Comparison of ENCODE assay signal across 20 mouse cellular contexts in the genomic region with DNA sequence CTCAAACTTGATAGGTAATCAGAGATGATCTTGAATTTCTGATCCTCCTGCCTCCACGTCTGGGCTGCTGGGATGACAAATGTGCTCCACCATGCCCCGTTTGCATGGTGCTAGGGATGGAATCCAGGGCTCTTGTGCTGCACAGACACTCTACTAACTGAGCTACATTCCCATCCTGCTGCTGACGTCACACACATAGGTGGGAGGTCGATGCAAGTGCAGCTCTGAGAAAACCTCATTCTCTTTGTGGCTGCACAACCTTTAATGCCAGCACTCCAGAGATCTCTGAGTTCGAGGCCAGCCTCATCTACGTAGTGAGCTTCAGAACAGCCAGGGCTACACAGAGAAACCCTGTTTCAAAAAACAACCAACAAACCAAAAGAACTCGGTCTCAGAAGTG. TPM values are rescaled to one million over a fixed set of nuclear protein-coding genes. Genes with fewer than 3 reads are reported as not detected.
DNase-seq lines count a peak whose midpoint lies in the region; ATAC-seq lines count a peak whose summit lies in the region.
"Had no signal": no experiment of that assay in that cellular context is flagged by ENCODE, and none has a peak within 500 bp of the region (broad histone marks: within the 10 kb centered on the region; RNA-seq: fewer than 3 reads in every experiment).

No protein-coding gene starts in this region.

- H3K4me2 ChIP-seq in heart, embryonic 11.5 days: no peak overlapping the region

- no peak overlapping the region for H3K9ac ChIP-seq in heart, embryonic 11.5 days (ENCODE audit: low read depth, low read length)

- H3K4me1 ChIP-seq in heart, embryonic 10.5 days: no peaks in the 10 kb centered on the region
- no peaks in the 10 kb centered on the region for H3K4me1 ChIP-seq in heart, embryonic 11.5 days (ENCODE audit: control insufficient read depth, insufficient read depth, low read length)

- intact Hi-C loops in heart, postnatal 10 days (cut with DNase I): no loop called here

- H3K36me3 ChIP-seq in heart, embryonic 10.5 days: peaks cover 75% of the 10 kb centered on the region
- peaks cover 12% of the 10 kb centered on the region for H3K36me3 ChIP-seq in heart, embryonic 11.5 days (ENCODE audit: control insufficient read depth, insufficient read depth, low read length)

- ATAC-seq in heart, embryonic 11.5 days (replicated peaks; ENCODE audit: insufficient number of reproducible peaks, low FRiP score, low TSS enrichment): no peak
- ATAC-seq: activated CD4-positive, CD25-positive, alpha-beta regulatory T cell, adult 4 months; CD4-positive, CD25-positive, alpha-beta regulatory T cell, adult 4 months; Patski had no signal

- no peak overlapping the region for H3K4me3 ChIP-seq in heart, embryonic 10.5 days
- H3K4me3 ChIP-seq in heart, embryonic 11.5 days (ENCODE audit: low read depth, low read length): no peak overlapping the region

- DNase-seq in heart, adult 11 months: peak; percentile 54
- DNase-seq in heart, postnatal 10 days: no peak
- DNase-seq in heart, embryonic 10.5 days (ENCODE audit: low spot score): peak; percentile 63
- DNase-seq: adrenal gland, adult 2 months; adrenal gland, adult 8-10 months; adrenal gland, postnatal 10 days; adrenal gland, postnatal 14 days; adrenal gland, postnatal 25 days; adrenal gland, postnatal 36 days; B cell, adult 2 months; cerebellum, adult 11 months; cerebellum, adult 11-12 months; cerebellum, adult 18-20 months had no signal

- H3K9me3 ChIP-seq in heart, embryonic 10.5 days: no peaks in the 10 kb centered on the region
- no peaks in the 10 kb centered on the region for H3K9me3 ChIP-seq in heart, embryonic 11.5 days (replicated peaks; ENCODE audit: control insufficient read depth, low read length)
- H3K9me3 ChIP-seq: G1E had no signal

- no peaks in the 10 kb centered on the region for H3K27me3 ChIP-seq in heart, embryonic 10.5 days (ENCODE audit: insufficient read depth, poor library complexity, severe bottlenecking)
- H3K27me3 ChIP-seq in heart, embryonic 11.5 days (ENCODE audit: control insufficient read depth, insufficient read depth, low read length): no peaks in the 10 kb centered on the region
- H3K27me3 ChIP-seq: CH12.LX, Patski had no signal

- no peak overlapping the region for H3K27ac ChIP-seq in heart, embryonic 10.5 days
- H3K27ac ChIP-seq in heart, embryonic 11.5 days (ENCODE audit: low read depth, low read length): no peak overlapping the region

- 84% methylated on average over 7 of the region's 7 CpGs for WGBS in heart, embryonic 10.5 days
- WGBS in heart, embryonic 11.5 days (ENCODE audit: insufficient replicate concordance): 78% methylated on average over 7 of the region's 7 CpGs

RNA-seq across cellular contexts. Expression of a gene that starts 24.0 kb away (rescaled TPM):
- total RNA-seq in heart, postnatal 10 days (2021): 10 to 100 TPM; 12.9 to 13.8 TPM
- polyA plus RNA-seq in heart, embryonic 10.5 days (2016; fragmentation: Nextera tagmentation; extraction: Ambion mirVana): 18.3 and 19.7 TPM in 2 replicates
- 14.0 and 15.9 TPM in 2 replicates for polyA plus RNA-seq in heart, embryonic 11.5 days (2014; fragmentation: Nextera tagmentation; extraction: Ambion mirVana)

RNA-seq across cellular contexts. Expression of a gene that starts 28.6 kb away (rescaled TPM):
- under 1 TPM; 0.30 to 0.91 TPM for total RNA-seq in heart, postnatal 10 days (2021)
- 3.8 and 5.0 TPM in 2 replicates for polyA plus RNA-seq in heart, embryonic 10.5 days (2016; fragmentation: Nextera tagmentation; extraction: Ambion mirVana)
- polyA plus RNA-seq in heart, embryonic 11.5 days (2014; fragmentation: Nextera tagmentation; extraction: Ambion mirVana): 3.9 and 5.1 TPM in 2 replicates
- total RNA-seq: adrenal gland, adult 2 months; adrenal gland, adult 8-10 months; adrenal gland, postnatal 25 days had no signal
- polyA plus RNA-seq: activated CD4-positive, CD25-positive, alpha-beta regulatory T cell, adult 4 months; adrenal gland, adult 2 months; C2C12; G1E had no signal

RNA-seq across cellular contexts. Expression of a gene that starts 38.9 kb away (rescaled TPM):
- total RNA-seq in heart, postnatal 10 days (2021): 10 to 100 TPM; 27.1 to 28.3 TPM
- 55.2 and 60.1 TPM in 2 replicates for polyA plus RNA-seq in heart, embryonic 10.5 days (2016; fragmentation: Nextera tagmentation; extraction: Ambion mirVana)
- 31.3 and 48.1 TPM in 2 replicates for polyA plus RNA-seq in heart, embryonic 11.5 days (2014; fragmentation: Nextera tagmentation; extraction: Ambion mirVana)

RNA-seq across cellular contexts. Expression of a gene that starts 46.2 kb away (rescaled TPM):
- 10 to 100 TPM; 25.7 to 27.2 TPM for total RNA-seq in heart, postnatal 10 days (2021)
- 35.0 and 41.7 TPM in 2 replicates for polyA plus RNA-seq in heart, embryonic 10.5 days (2016; fragmentation: Nextera tagmentation; extraction: Ambion mirVana)
- 11.5 and 19.7 TPM in 2 replicates for polyA plus RNA-seq in heart, embryonic 11.5 days (2014; fragmentation: Nextera tagmentation; extraction: Ambion mirVana)

RNA-seq across cellular contexts. Expression of a gene that starts 47.9 kb away (rescaled TPM):
- total RNA-seq in heart, postnatal 10 days (2021): 1 to 10 TPM; 1.1 to 1.9 TPM
- 2.3 and 3.9 TPM in 2 replicates for polyA plus RNA-seq in heart, embryonic 10.5 days (2016; fragmentation: Nextera tagmentation; extraction: Ambion mirVana)
- polyA plus RNA-seq in heart, embryonic 11.5 days (2014; fragmentation: Nextera tagmentation; extraction: Ambion mirVana): 1.6 TPM in 2 replicates
- total RNA-seq: G1E had no signal
- polyA plus RNA-seq: activated CD4-positive, CD25-positive, alpha-beta regulatory T cell, adult 4 months; CD4-positive, CD25-positive, alpha-beta regulatory T cell, adult 4 months; G1E had no signal

Comparison
In these comparisons a context has a peak if more than half of its experiments do, and no peak if none do; other contexts are left out.
1. DNase-seq: peak in heart, adult 11 months (single experiment) and heart, embryonic 10.5 days (single experiment); none in heart, postnatal 10 days (0 of 2).